Mouse (Mus musculus) testis, adult 2 months (tissue): ENCODE results near the gene Tigar. TPM values are rescaled to one million over a fixed set of nuclear protein-coding genes. Genes with fewer than 3 reads are reported as not detected.

Source experiments
- H3K27ac ChIP-seq: fragments of 200-500 bp; 2 replicates; pipeline ENCODE4 v1.5.1; 2012; ENCODE audit warnings: low read depth, low read length; ENCODE audit not compliant: control insufficient read depth, insufficient read depth
- H3K27me3 ChIP-seq: fragments of 200-500 bp; 2 replicates; pipeline ENCODE4 v1.6.1; 2012; ENCODE audit warnings: mild to moderate bottlenecking, low read length, moderate library complexity; ENCODE audit not compliant: control insufficient read depth, insufficient read depth
- H3K36me3 ChIP-seq: fragments of 200-500 bp; 2 replicates; pipeline ENCODE4 v1.6.1; 2012; ENCODE audit warnings: mild to moderate bottlenecking, low read length; ENCODE audit not compliant: control insufficient read depth, insufficient read depth
- H3K4me1 ChIP-seq: fragments of 200-500 bp; 2 replicates; pipeline ENCODE4 v1.6.1; 2012; ENCODE audit warnings: low read length; ENCODE audit not compliant: control insufficient read depth, insufficient read depth
- H3K4me3 ChIP-seq: fragments of 200-500 bp; 2 replicates; pipeline ENCODE4 v1.5.1; 2012; ENCODE audit warnings: low read depth, mild to moderate bottlenecking, low read length, moderate library complexity, mixed read lengths; ENCODE audit not compliant: control insufficient read depth
- CTCF ChIP-seq: fragments of 200-500 bp; IDR thresholded peaks from 2 replicates; pipeline ENCODE4 v1.5.1; 2012; ENCODE audit warnings: low read depth, mild to moderate bottlenecking, inconsistent platforms, low read length, moderate library complexity; ENCODE audit not compliant: control insufficient read depth, insufficient read depth, insufficient replicate concordance
- POLR2A ChIP-seq: fragments of 200-500 bp; IDR thresholded peaks from 2 replicates; pipeline ENCODE4 v1.6.1; 2012; ENCODE audit warnings: low read depth, mild to moderate bottlenecking, inconsistent platforms, low read length, moderate library complexity; ENCODE audit not compliant: control insufficient read depth
- polyA plus RNA-seq: library from polyadenylated mRNA; depleted of rRNA; stranded (reverse); fragments of >200 nt; gene quantifications from 2 replicates; pipeline ENCODE4 v1.2.3, GENCODE M21; 2012

The Tigar gene
- polyA plus RNA-seq, 1 experiment = 6.7 TPM

- no peak for TF ChIP-seq POLR2A
- no peak for TF ChIP-seq CTCF
- H3K27ac ChIP-seq = peak overlapping the region; percentile 60
- H3K27me3 ChIP-seq = no peaks in the 10 kb centered on the region
- no peaks in the 10 kb centered on the region for H3K36me3 ChIP-seq
- H3K4me1 ChIP-seq = no peaks in the 10 kb centered on the region
- H3K4me3 ChIP-seq = no peak overlapping the region
Observed at GRCm38 (mm10) chr6:127122221-127122806, 13.0 kb upstream of the Tigar start.

- H3K27ac ChIP-seq = peak overlapping the region; percentile 57
- no peaks in the 10 kb centered on the region for H3K36me3 ChIP-seq
- no peaks in the 10 kb centered on the region for H3K27me3 ChIP-seq
- TF ChIP-seq POLR2A (no peak), CTCF (no peak)
- peaks cover 7% of the 10 kb centered on the region for H3K4me1 ChIP-seq
- H3K4me3 ChIP-seq = peak overlapping the region; percentile 76
Observed at GRCm38 (mm10) chr6:127114753-127115456, 5.5 kb upstream of the Tigar start.

- H3K36me3 ChIP-seq = no peaks in the 10 kb centered on the region
- TF ChIP-seq POLR2A (no peak), CTCF (no peak)
- H3K4me1 ChIP-seq = peaks cover 6% of the 10 kb centered on the region
- peak overlapping the region; percentile 90 for H3K4me3 ChIP-seq
- H3K27ac ChIP-seq = no peak overlapping the region
- H3K27me3 ChIP-seq = no peaks in the 10 kb centered on the region
Observed at GRCm38 (mm10) chr6:127108368-127109060, 843 bp downstream of the Tigar start.

GRCm38 (mm10) chr6:127107413-127107812 lies 1.9 kb downstream of the Tigar start:
- TF ChIP-seq CTCF (no peak), POLR2A (no peak)
- Histone ChIP-seq H3K27me3 (no peaks in the 10 kb centered on the region), H3K4me1 (peaks cover 6% of the 10 kb centered on the region), H3K27ac (no peak overlapping the region), H3K4me3 (no peak overlapping the region), H3K36me3 (no peaks in the 10 kb centered on the region)

- Histone ChIP-seq H3K4me3 (no peak overlapping the region), H3K27me3 (no peaks in the 10 kb centered on the region), H3K36me3 (no peaks in the 10 kb centered on the region), H3K4me1 (peaks cover 6% of the 10 kb centered on the region), H3K27ac (no peak overlapping the region)
- TF ChIP-seq POLR2A = no peak
Observed at GRCm38 (mm10) chr6:127106726-127107125, 2.6 kb downstream of the Tigar start.

- H3K36me3 ChIP-seq = no peaks in the 10 kb centered on the region; the same call in 1 of the 2 replicates
- H3K4me1 ChIP-seq = peaks cover 6% of the 10 kb centered on the region
- H3K4me3 ChIP-seq = no peak overlapping the region
- TF ChIP-seq CTCF (no peak), POLR2A (no peak)
- H3K27me3 ChIP-seq = no peaks in the 10 kb centered on the region
- H3K27ac ChIP-seq = no peak overlapping the region
Observed at GRCm38 (mm10) chr6:127106189-127106588, 3.2 kb downstream of the Tigar start.

- no peaks in the 10 kb centered on the region for H3K27me3 ChIP-seq
- H3K36me3 ChIP-seq = no peaks in the 10 kb centered on the region; the same call in 1 of the 2 replicates
- no peak overlapping the region for H3K27ac ChIP-seq
- no peak overlapping the region for H3K4me3 ChIP-seq
- H3K4me1 ChIP-seq = peaks cover 6% of the 10 kb centered on the region
- no peak for TF ChIP-seq POLR2A
- peak; percentile 49; the same call in 1 of the 2 replicates for TF ChIP-seq CTCF
Observed at GRCm38 (mm10) chr6:127105107-127105506, 4.2 kb downstream of the Tigar start.
